22 mouse cellular contexts compared by ENCODE assay signal in genomic region chr7:101403831-101404230, GRCm38 (mm10). TPM values are rescaled to one million over a fixed set of nuclear protein-coding genes. Genes with fewer than 3 reads are reported as not detected.
DNase-seq lines count a peak whose midpoint lies in the region; ATAC-seq and TF ChIP-seq lines count a peak whose summit lies in the region.
"Had no signal": no experiment of that assay in that cellular context is flagged by ENCODE, and none has a peak within 500 bp of the region (broad histone marks: within the 10 kb centered on the region; RNA-seq: fewer than 3 reads in every experiment).

No protein-coding gene starts in this region.

- H3K4me3 ChIP-seq in forebrain, postnatal 0 days (ENCODE audit: low read depth, low read length) = no peak overlapping the region
- H3K4me3 ChIP-seq in forebrain, embryonic 10.5 days = no peak overlapping the region
- H3K4me3 ChIP-seq in kidney, adult 2 months (ENCODE audit: insufficient read depth, low read depth, low read length) = no peak overlapping the region
- no peak overlapping the region for H3K4me3 ChIP-seq in kidney, embryonic 15.5 days (replicated peaks)
- H3K4me3 ChIP-seq in liver, postnatal 0 days (ENCODE audit: low read depth, low read length) = no peak overlapping the region
- no peak overlapping the region for H3K4me3 ChIP-seq in liver, embryonic 11.5 days (ENCODE audit: low read depth, low read length)
- H3K4me3 ChIP-seq in bone marrow, adult 2 months (replicated peaks; ENCODE audit: control insufficient read depth, low read depth, low read length) = no peak overlapping the region
- H3K4me3 ChIP-seq: embryonic facial prominence, embryonic 10.5 days; forebrain, embryonic 12.5 days; heart, embryonic 10.5 days; hindbrain, embryonic 12.5 days; limb, embryonic 15.5 days; midbrain, embryonic 12.5 days had no signal

- no peaks in the 10 kb centered on the region for H3K27me3 ChIP-seq in forebrain, postnatal 0 days (ENCODE audit: insufficient read depth, low read length)
- no peaks in the 10 kb centered on the region for H3K27me3 ChIP-seq in forebrain, embryonic 10.5 days (ENCODE audit: poor library complexity, severe bottlenecking)
- no peaks in the 10 kb centered on the region for H3K27me3 ChIP-seq in kidney, adult 2 months (replicated peaks; ENCODE audit: control insufficient read depth, insufficient read depth, low read length)
- H3K27me3 ChIP-seq in kidney, embryonic 15.5 days = no peaks in the 10 kb centered on the region
- no peaks in the 10 kb centered on the region for H3K27me3 ChIP-seq in liver, postnatal 0 days (ENCODE audit: insufficient read depth, low read length)
- H3K27me3 ChIP-seq in liver, embryonic 11.5 days (replicated peaks; ENCODE audit: control insufficient read depth, insufficient read depth, low read length) = no peaks in the 10 kb centered on the region
- H3K27me3 ChIP-seq: forebrain, embryonic 12.5 days; hindbrain, embryonic 12.5 days; limb, embryonic 15.5 days; midbrain, embryonic 12.5 days had no signal

- H3K9ac ChIP-seq in forebrain, postnatal 0 days = no peak overlapping the region
- H3K9ac ChIP-seq in kidney, embryonic 15.5 days = no peak overlapping the region
- no peak overlapping the region for H3K9ac ChIP-seq in liver, postnatal 0 days (replicated peaks)
- H3K9ac ChIP-seq in liver, embryonic 11.5 days (ENCODE audit: low read depth, low read length) = no peak overlapping the region
- H3K9ac ChIP-seq: forebrain, embryonic 12.5 days; hindbrain, embryonic 12.5 days; limb, embryonic 15.5 days; midbrain, embryonic 12.5 days had no signal

- no peaks in the 10 kb centered on the region for H3K9me3 ChIP-seq in forebrain, postnatal 0 days (ENCODE audit: low read length)
- no peaks in the 10 kb centered on the region for H3K9me3 ChIP-seq in forebrain, embryonic 10.5 days
- H3K9me3 ChIP-seq in kidney, embryonic 15.5 days (replicated peaks) = no peaks in the 10 kb centered on the region
- H3K9me3 ChIP-seq in liver, postnatal 0 days (ENCODE audit: low read length) = no peaks in the 10 kb centered on the region
- no peaks in the 10 kb centered on the region for H3K9me3 ChIP-seq in liver, embryonic 11.5 days (ENCODE audit: control insufficient read depth, low read length)
- H3K9me3 ChIP-seq: embryonic facial prominence, embryonic 10.5 days; forebrain, embryonic 12.5 days; heart, embryonic 10.5 days; hindbrain, embryonic 12.5 days; limb, embryonic 15.5 days; midbrain, embryonic 12.5 days had no signal

- no peak overlapping the region for H3K27ac ChIP-seq in forebrain, postnatal 0 days (ENCODE audit: low read depth, low read length)
- H3K27ac ChIP-seq in forebrain, embryonic 10.5 days = no peak overlapping the region
- no peak overlapping the region for H3K27ac ChIP-seq in kidney, adult 2 months (ENCODE audit: insufficient read depth, low read depth, low read length)
- no peak overlapping the region for H3K27ac ChIP-seq in kidney, embryonic 15.5 days
- H3K27ac ChIP-seq in liver, postnatal 0 days (ENCODE audit: low read depth) = no peak overlapping the region
- no peak overlapping the region for H3K27ac ChIP-seq in liver, embryonic 11.5 days (ENCODE audit: low read depth, low read length)
- no peak overlapping the region for H3K27ac ChIP-seq in bone marrow, adult 2 months (ENCODE audit: control insufficient read depth, insufficient read depth, low read depth, low read length, poor library complexity)
- H3K27ac ChIP-seq: embryonic facial prominence, embryonic 10.5 days; forebrain, embryonic 12.5 days; heart, embryonic 10.5 days; hindbrain, embryonic 12.5 days; limb, embryonic 15.5 days; midbrain, embryonic 12.5 days had no signal

- WGBS in forebrain, postnatal 0 days = 97% methylated on average over 5 of the region's 5 CpGs
- 94% methylated on average over 5 of the region's 5 CpGs for WGBS in forebrain, embryonic 10.5 days
- 89% methylated on average over 5 of the region's 5 CpGs for WGBS in kidney, adult 2 months
- WGBS in kidney, embryonic 15.5 days = 97% methylated on average over 5 of the region's 5 CpGs
- WGBS in liver, postnatal 0 days (ENCODE audit: insufficient replicate concordance) = 87% methylated on average over 5 of the region's 5 CpGs
- 87% methylated on average over 5 of the region's 5 CpGs for WGBS in liver, embryonic 11.5 days
- WGBS in bone marrow, adult 2 months = 95% methylated on average over 5 of the region's 5 CpGs

- no peaks in the 10 kb centered on the region for H3K36me3 ChIP-seq in forebrain, postnatal 0 days (ENCODE audit: insufficient read depth)
- H3K36me3 ChIP-seq in forebrain, embryonic 10.5 days (replicated peaks) = peaks cover 27% of the 10 kb centered on the region
- H3K36me3 ChIP-seq in kidney, adult 2 months (ENCODE audit: control insufficient read depth, insufficient read depth, low read length) = no peaks in the 10 kb centered on the region
- H3K36me3 ChIP-seq in kidney, embryonic 15.5 days = peaks cover 91% of the 10 kb centered on the region
- peaks cover 80% of the 10 kb centered on the region for H3K36me3 ChIP-seq in liver, postnatal 0 days (replicated peaks; ENCODE audit: insufficient read depth, low read length)
- peaks cover 19% of the 10 kb centered on the region for H3K36me3 ChIP-seq in liver, embryonic 11.5 days (ENCODE audit: control insufficient read depth, insufficient read depth, low read length)
- H3K36me3 ChIP-seq: hindbrain, embryonic 12.5 days; midbrain, embryonic 12.5 days had no signal

- no peak for TF ChIP-seq POLR2A in kidney, adult 2 months (IDR thresholded peaks at IDR 0.05; ENCODE audit: low read depth, low read length)
- no peak for TF ChIP-seq POLR2A in bone marrow, adult 2 months (IDR thresholded peaks at IDR 0.05; ENCODE audit: borderline replicate concordance, control insufficient read depth, low read depth, low read length)

- TF ChIP-seq CTCF in forebrain, postnatal 0 days (IDR thresholded peaks at IDR 0.05; ENCODE audit: low read depth) = 0 out of 2 replicates have a peak, but pooled peaks have one; percentile 9
- TF ChIP-seq CTCF in kidney, adult 2 months (conservative IDR thresholded peaks at IDR 0.05; ENCODE audit: insufficient read depth, insufficient read length, low read depth, low read length) = peak; percentile 40
- peak; percentile 47 for TF ChIP-seq CTCF in liver, postnatal 0 days (IDR thresholded peaks at IDR 0.05; ENCODE audit: low read depth)
- TF ChIP-seq CTCF in bone marrow, adult 2 months (IDR thresholded peaks at IDR 0.05; ENCODE audit: control insufficient read depth, insufficient read depth, low read length) = peak; percentile 41; the same call in 1 of the 2 replicates

- DNase-seq in forebrain, postnatal 0 days = no peak
- no peak for DNase-seq in forebrain, embryonic 10.5 days (ENCODE audit: extremely low spot score, low spot score)
- DNase-seq in kidney, adult 2 months = no peak
- no peak for DNase-seq in liver, postnatal 0 days
- DNase-seq in liver, embryonic 11.5 days (ENCODE audit: low spot score) = no peak
- DNase-seq: adrenal gland, postnatal 14 days; cerebellum, adult 9-10 months; kidney, adult 8-10 months; kidney, postnatal 36 days; layer of hippocampus, adult 9-11 months had no signal

- no peaks in the 10 kb centered on the region for H3K4me1 ChIP-seq in forebrain, postnatal 0 days (ENCODE audit: insufficient read depth)
- H3K4me1 ChIP-seq in forebrain, embryonic 10.5 days = peaks cover 5% of the 10 kb centered on the region; the same call in 1 of the 2 replicates
- H3K4me1 ChIP-seq in kidney, adult 2 months (ENCODE audit: control insufficient read depth, insufficient read depth, low read length) = no peaks in the 10 kb centered on the region
- H3K4me1 ChIP-seq in kidney, embryonic 15.5 days = no peaks in the 10 kb centered on the region
- H3K4me1 ChIP-seq in liver, postnatal 0 days (ENCODE audit: insufficient read depth) = no peaks in the 10 kb centered on the region
- no peaks in the 10 kb centered on the region for H3K4me1 ChIP-seq in liver, embryonic 11.5 days (replicated peaks; ENCODE audit: control insufficient read depth, insufficient read depth, low read length)
- no peaks in the 10 kb centered on the region for H3K4me1 ChIP-seq in bone marrow, adult 2 months (ENCODE audit: control insufficient read depth, insufficient read depth, low read length)
- H3K4me1 ChIP-seq: forebrain, embryonic 12.5 days; hindbrain, embryonic 12.5 days; limb, embryonic 15.5 days; midbrain, embryonic 12.5 days had no signal

- no peak for TF ChIP-seq EP300 in liver, postnatal 0 days (IDR thresholded peaks at IDR 0.05; ENCODE audit: low read depth)

- no peak overlapping the region for H3K4me2 ChIP-seq in forebrain, postnatal 0 days (ENCODE audit: low read depth)
- no peak overlapping the region for H3K4me2 ChIP-seq in kidney, embryonic 15.5 days
- no peak overlapping the region for H3K4me2 ChIP-seq in liver, postnatal 0 days (ENCODE audit: low read depth, low read length)
- H3K4me2 ChIP-seq in liver, embryonic 11.5 days = no peak overlapping the region
- H3K4me2 ChIP-seq: forebrain, embryonic 12.5 days; hindbrain, embryonic 12.5 days; limb, embryonic 15.5 days; midbrain, embryonic 12.5 days had no signal

- no peak for ATAC-seq in forebrain, postnatal 0 days
- ATAC-seq in kidney, embryonic 15.5 days (replicated peaks; ENCODE audit: low FRiP score) = no peak
- ATAC-seq in liver, postnatal 0 days = no peak
- ATAC-seq in liver, embryonic 11.5 days (replicated peaks; ENCODE audit: low FRiP score) = no peak
- ATAC-seq in erythroblast, adult 5-6 weeks (replicated peaks; ENCODE audit: low FRiP score, poor library complexity, severe bottlenecking) = no peak

RNA-seq across cellular contexts. Expression of gene Gm45837, which starts 6.9 kb away (rescaled TPM):
- total RNA-seq in forebrain, postnatal 0 days (2014; rRNA removed) = not detected in 2 replicates
- not detected in 2 replicates for polyA plus RNA-seq in forebrain, postnatal 0 days (2015; fragmentation: Nextera tagmentation; extraction: Ambion mirVana)
- not detected in 2 replicates for polyA plus RNA-seq in forebrain, embryonic 10.5 days (2016; fragmentation: Nextera tagmentation; extraction: Ambion mirVana)
- not detected in 2 replicates for polyA plus RNA-seq in kidney, adult 2 months (2012; rRNA removed)
- 0.14 and 0.21 TPM in 2 replicates for polyA plus RNA-seq in kidney, embryonic 15.5 days (2015; fragmentation: Nextera tagmentation; extraction: Ambion mirVana)
- not detected in 2 replicates for polyA plus RNA-seq in liver, postnatal 0 days (2015; fragmentation: Nextera tagmentation; extraction: Ambion mirVana)
- polyA plus RNA-seq in liver, embryonic 11.5 days (2014; fragmentation: Nextera tagmentation; extraction: Ambion mirVana) = 2.1 TPM in 1 of 2 replicates, not detected in the other
- 5.7 and 43.8 TPM in 2 replicates for polyA plus RNA-seq in bone marrow, adult 2 months (2011; ENCODE audit: insufficient read depth, insufficient read length, low replicate concordance, missing spikeins)
- 5.0 TPM in 1 of 2 replicates, not detected in the other for total RNA-seq in erythroblast, adult 5-6 weeks (2015; ENCODE audit: low replicate concordance)
- not detected in 2 replicates for total RNA-seq in erythroblast, adult 5-6 weeks (2017; ENCODE audit: low replicate concordance)
- total RNA-seq: adrenal gland, postnatal 14 days; gastrocnemius, adult 18-20 months had no signal
- polyA plus RNA-seq: embryonic facial prominence, embryonic 10.5 days; forebrain, embryonic 12.5 days; gonadal fat pad, adult 2 months; heart, embryonic 10.5 days; hindbrain, embryonic 12.5 days; midbrain, embryonic 12.5 days; neural tube, embryonic 11.5 days had no signal

RNA-seq across cellular contexts. Expression of gene Pde2a, which starts 17.7 kb away (rescaled TPM):
- total RNA-seq in forebrain, postnatal 0 days (2014; rRNA removed) = 94.2 and 104 TPM in 2 replicates
- polyA plus RNA-seq in forebrain, postnatal 0 days (2015; fragmentation: Nextera tagmentation; extraction: Ambion mirVana) = 66.2 and 72.4 TPM in 2 replicates
- polyA plus RNA-seq in forebrain, embryonic 10.5 days (2016; fragmentation: Nextera tagmentation; extraction: Ambion mirVana) = 16.2 and 16.3 TPM in 2 replicates
- polyA plus RNA-seq in kidney, adult 2 months (2012; rRNA removed) = 26.9 and 28.6 TPM in 2 replicates
- 37.3 and 39.5 TPM in 2 replicates for polyA plus RNA-seq in kidney, embryonic 15.5 days (2015; fragmentation: Nextera tagmentation; extraction: Ambion mirVana)
- polyA plus RNA-seq in liver, postnatal 0 days (2015; fragmentation: Nextera tagmentation; extraction: Ambion mirVana) = 14.8 and 15.8 TPM in 2 replicates
- 14.4 and 15.0 TPM in 2 replicates for polyA plus RNA-seq in liver, embryonic 11.5 days (2014; fragmentation: Nextera tagmentation; extraction: Ambion mirVana)
- polyA plus RNA-seq in bone marrow, adult 2 months (2011; ENCODE audit: insufficient read depth, insufficient read length, low replicate concordance, missing spikeins) = 33.2 and 37.8 TPM in 2 replicates
- total RNA-seq in erythroblast, adult 5-6 weeks (2015; ENCODE audit: low replicate concordance) = 17.5 and 18.6 TPM in 2 replicates
- total RNA-seq in erythroblast, adult 5-6 weeks (2017; ENCODE audit: low replicate concordance) = 13.0 and 16.4 TPM in 2 replicates

RNA-seq across cellular contexts. Expression of gene Arap1, which starts 56.0 kb away (rescaled TPM):
- 14.3 and 15.8 TPM in 2 replicates for total RNA-seq in forebrain, postnatal 0 days (2014; rRNA removed)
- 8.0 and 10.5 TPM in 2 replicates for polyA plus RNA-seq in forebrain, postnatal 0 days (2015; fragmentation: Nextera tagmentation; extraction: Ambion mirVana)
- polyA plus RNA-seq in forebrain, embryonic 10.5 days (2016; fragmentation: Nextera tagmentation; extraction: Ambion mirVana) = 11.7 and 12.9 TPM in 2 replicates
- 68.7 and 69.7 TPM in 2 replicates for polyA plus RNA-seq in kidney, adult 2 months (2012; rRNA removed)
- 78.9 and 97.1 TPM in 2 replicates for polyA plus RNA-seq in kidney, embryonic 15.5 days (2015; fragmentation: Nextera tagmentation; extraction: Ambion mirVana)
- 16.0 and 18.1 TPM in 2 replicates for polyA plus RNA-seq in liver, postnatal 0 days (2015; fragmentation: Nextera tagmentation; extraction: Ambion mirVana)
- polyA plus RNA-seq in liver, embryonic 11.5 days (2014; fragmentation: Nextera tagmentation; extraction: Ambion mirVana) = 33.8 and 33.9 TPM in 2 replicates
- polyA plus RNA-seq in bone marrow, adult 2 months (2011; ENCODE audit: insufficient read depth, insufficient read length, low replicate concordance, missing spikeins) = 86.0 and 162 TPM in 2 replicates
- total RNA-seq in erythroblast, adult 5-6 weeks (2015; ENCODE audit: low replicate concordance) = 24.2 and 26.5 TPM in 2 replicates
- 8.3 and 24.5 TPM in 2 replicates for total RNA-seq in erythroblast, adult 5-6 weeks (2017; ENCODE audit: low replicate concordance)
